Mouse (Mus musculus): Measurements from ENCODE around the gene Fam129a. TPM values are rescaled to one million over a fixed set of nuclear protein-coding genes. Genes with fewer than 3 reads are reported as not detected.

The Fam129a gene
- polyA plus RNA-seq, 1 experiment from 2014 or later = 11.1 TPM

GRCm38 (mm10) chr1:151616555-151617205, 45.7 kb downstream of the Fam129a start:
- H3K27ac ChIP-seq = no peak overlapping the region
- H3K4me1 ChIP-seq = no peaks in the 10 kb centered on the region; the same call in 1 of the 2 replicates
- no peaks in the 10 kb centered on the region for H3K27me3 ChIP-seq
- H3K4me3 ChIP-seq = no peak overlapping the region
- no peaks in the 10 kb centered on the region for H3K36me3 ChIP-seq
- no peak overlapping the region for H3K4me2 ChIP-seq (replicated peaks)
- WGBS = 87% methylated on average over 7 of the region's 7 CpGs
- ATAC-seq (ENCODE audit: low FRiP score, low read depth) = no peak
- H3K9me3 ChIP-seq = no peaks in the 10 kb centered on the region
- no peak overlapping the region for H3K9ac ChIP-seq

- Histone ChIP-seq H3K36me3 (no peaks in the 10 kb centered on the region), H3K27me3 (no peaks in the 10 kb centered on the region), H3K4me2 (replicated peaks) (no peak overlapping the region), H3K4me1 (no peaks in the 10 kb centered on the region; the same call in 1 of the 2 replicates), H3K4me3 (no peak overlapping the region), H3K9ac (no peak overlapping the region), H3K9me3 (no peaks in the 10 kb centered on the region), H3K27ac (no peak overlapping the region)
- ATAC-seq (ENCODE audit: low FRiP score, low read depth) = no peak
- WGBS = 71% methylated on average over 3 of the region's 3 CpGs
These were observed 47.3 kb downstream of the Fam129a start for GRCm38 (mm10) chr1:151618251-151618650.

- 63% methylated on average over 8 of the region's 8 CpGs for WGBS
- Histone ChIP-seq H3K4me1 (no peaks in the 10 kb centered on the region; the same call in 1 of the 2 replicates), H3K9me3 (no peaks in the 10 kb centered on the region)
These were observed 48.3 kb downstream of the Fam129a start for GRCm38 (mm10) chr1:151619281-151619711.

GRCm38 (mm10) chr1:151620730-151621129, 49.7 kb downstream of the Fam129a start:
- Histone ChIP-seq H3K4me1 (no peaks in the 10 kb centered on the region; the same call in 1 of the 2 replicates), H3K9me3 (no peaks in the 10 kb centered on the region), H3K27ac (no peak overlapping the region), H3K27me3 (no peaks in the 10 kb centered on the region), H3K4me3 (no peak overlapping the region), H3K36me3 (no peaks in the 10 kb centered on the region), H3K4me2 (replicated peaks) (no peak overlapping the region), H3K9ac (no peak overlapping the region)
- ATAC-seq (ENCODE audit: low FRiP score, low read depth) = no peak

More at GRCm38 (mm10) chr1:151619281-151619711, 48.3 kb downstream of the Fam129a start:
- Histone ChIP-seq H3K9ac (no peak overlapping the region), H3K27ac (no peak overlapping the region), H3K4me3 (no peak overlapping the region), H3K36me3 (no peaks in the 10 kb centered on the region), H3K4me2 (replicated peaks) (no peak overlapping the region), H3K27me3 (no peaks in the 10 kb centered on the region)
- no peak for ATAC-seq (ENCODE audit: low FRiP score, low read depth)

GRCm38 (mm10) chr1:151624442-151625226, 53.6 kb downstream of the Fam129a start:
- Histone ChIP-seq H3K27me3 (no peaks in the 10 kb centered on the region), H3K9me3 (no peaks in the 10 kb centered on the region), H3K36me3 (no peaks in the 10 kb centered on the region), H3K4me2 (replicated peaks) (no peak overlapping the region), H3K4me3 (no peak overlapping the region), H3K9ac (no peak overlapping the region), H3K4me1 (peaks cover 8% of the 10 kb centered on the region), H3K27ac (no peak overlapping the region)
- 86% methylated on average over 3 of the region's 3 CpGs for WGBS
- ATAC-seq (ENCODE audit: low FRiP score, low read depth) = no peak

GRCm38 (mm10) chr1:151625260-151625659, 54.3 kb downstream of the Fam129a start:
- no peak overlapping the region for H3K27ac ChIP-seq
- 80% methylated on average over 4 of the region's 4 CpGs for WGBS

DNA sequence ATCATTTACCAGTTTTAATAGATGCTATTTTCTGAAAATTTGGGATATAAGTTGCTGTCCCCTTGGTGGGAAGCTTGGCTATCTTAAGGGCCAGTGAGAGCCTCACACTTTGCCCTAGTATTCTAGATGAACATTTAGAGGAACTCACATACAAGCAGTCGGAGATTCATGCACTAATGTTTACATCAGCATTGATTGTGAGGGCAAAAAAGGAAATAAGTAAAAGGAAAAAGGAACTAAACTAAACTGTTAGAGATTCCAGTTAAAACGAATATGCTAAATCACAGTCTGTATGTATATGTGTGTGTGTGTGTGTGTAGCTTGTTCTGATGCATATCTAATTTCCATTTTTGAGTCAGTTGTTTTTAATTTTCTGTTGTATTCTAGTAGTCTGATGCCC, 54.7 kb downstream of the Fam129a start:
- H3K27me3 ChIP-seq = no peaks in the 10 kb centered on the region
- H3K9me3 ChIP-seq = no peaks in the 10 kb centered on the region
- ATAC-seq (ENCODE audit: low FRiP score, low read depth) = no peak
- no peak overlapping the region for H3K27ac ChIP-seq
- WGBS = 86% methylated on average over 2 of the region's 2 CpGs
- H3K4me1 ChIP-seq = peaks cover 11% of the 10 kb centered on the region
- H3K36me3 ChIP-seq = no peaks in the 10 kb centered on the region
- no peak overlapping the region for H3K4me2 ChIP-seq (replicated peaks)
- no peak overlapping the region for H3K9ac ChIP-seq
- H3K4me3 ChIP-seq = no peak overlapping the region

More at GRCm38 (mm10) chr1:151625260-151625659, 54.3 kb downstream of the Fam129a start:
- H3K27me3 ChIP-seq = no peaks in the 10 kb centered on the region
- no peak overlapping the region for H3K4me2 ChIP-seq (replicated peaks)
- H3K9ac ChIP-seq = no peak overlapping the region
- H3K4me3 ChIP-seq = no peak overlapping the region
- no peaks in the 10 kb centered on the region for H3K36me3 ChIP-seq
- no peaks in the 10 kb centered on the region for H3K9me3 ChIP-seq
- ATAC-seq (ENCODE audit: low FRiP score, low read depth) = no peak
- peaks cover 11% of the 10 kb centered on the region for H3K4me1 ChIP-seq

DNA sequence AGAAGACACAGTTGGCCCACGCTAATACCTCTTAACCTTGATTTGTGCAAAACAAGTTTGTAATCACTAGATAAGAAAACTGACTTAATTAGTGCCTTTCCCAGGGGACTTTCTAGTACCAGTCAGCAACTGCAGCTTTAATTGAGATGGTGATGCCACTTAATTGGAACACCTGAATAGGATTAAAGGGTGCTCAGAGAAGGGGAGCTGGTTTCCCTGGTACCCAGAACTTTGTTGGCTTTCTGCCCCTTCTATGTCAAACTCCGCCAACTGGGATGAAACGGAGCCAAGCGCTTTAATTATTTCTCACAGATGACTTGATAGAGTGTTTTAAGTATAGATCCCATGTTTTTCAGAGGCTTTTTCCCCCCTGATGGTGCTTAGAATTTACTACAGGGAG, 55.6 kb downstream of the Fam129a start:
- H3K4me2 ChIP-seq (replicated peaks) = no peak overlapping the region
- no peak overlapping the region for H3K27ac ChIP-seq
- peaks cover 11% of the 10 kb centered on the region for H3K4me1 ChIP-seq
- no peak overlapping the region for H3K4me3 ChIP-seq
- WGBS = 60% methylated on average over 4 of the region's 4 CpGs
- no peaks in the 10 kb centered on the region for H3K27me3 ChIP-seq
- H3K36me3 ChIP-seq = no peaks in the 10 kb centered on the region
- H3K9ac ChIP-seq = no peak overlapping the region
- no peak for ATAC-seq (ENCODE audit: low FRiP score, low read depth)
- H3K9me3 ChIP-seq = no peaks in the 10 kb centered on the region

GRCm38 (mm10) chr1:151627141-151627540, 56.2 kb downstream of the Fam129a start:
- Histone ChIP-seq H3K27ac (no peak overlapping the region), H3K9me3 (no peaks in the 10 kb centered on the region), H3K4me3 (no peak overlapping the region), H3K4me2 (replicated peaks) (no peak overlapping the region), H3K27me3 (no peaks in the 10 kb centered on the region), H3K36me3 (no peaks in the 10 kb centered on the region), H3K4me1 (peaks cover 14% of the 10 kb centered on the region), H3K9ac (no peak overlapping the region)
- 37% methylated on average over 3 of the region's 3 CpGs for WGBS
- ATAC-seq (ENCODE audit: low FRiP score, low read depth) = no peak

- no peak for ATAC-seq (ENCODE audit: low FRiP score, low read depth)
- no peaks in the 10 kb centered on the region for H3K36me3 ChIP-seq
- no peak overlapping the region for H3K27ac ChIP-seq
- H3K27me3 ChIP-seq = no peaks in the 10 kb centered on the region
- no peak overlapping the region for H3K9ac ChIP-seq
- 25% methylated on average over 7 of the region's 7 CpGs for WGBS
- H3K9me3 ChIP-seq = no peaks in the 10 kb centered on the region
- no peak overlapping the region for H3K4me3 ChIP-seq
- no peak overlapping the region for H3K4me2 ChIP-seq (replicated peaks)
- peaks cover 14% of the 10 kb centered on the region for H3K4me1 ChIP-seq
These were observed 58.7 kb downstream of the Fam129a start for GRCm38 (mm10) chr1:151629591-151630250.

GRCm38 (mm10) chr1:151630251-151630628, 59.3 kb downstream of the Fam129a start:
- WGBS = 71% methylated on average over 2 of the region's 2 CpGs
- H3K4me2 ChIP-seq (replicated peaks) = no peak overlapping the region
- no peak overlapping the region for H3K27ac ChIP-seq
- H3K4me3 ChIP-seq = no peak overlapping the region
- no peaks in the 10 kb centered on the region for H3K36me3 ChIP-seq
- peaks cover 14% of the 10 kb centered on the region for H3K4me1 ChIP-seq
- H3K9ac ChIP-seq = no peak overlapping the region
- ATAC-seq (ENCODE audit: low FRiP score, low read depth) = no peak
- H3K27me3 ChIP-seq = no peaks in the 10 kb centered on the region
- no peaks in the 10 kb centered on the region for H3K9me3 ChIP-seq

DNA sequence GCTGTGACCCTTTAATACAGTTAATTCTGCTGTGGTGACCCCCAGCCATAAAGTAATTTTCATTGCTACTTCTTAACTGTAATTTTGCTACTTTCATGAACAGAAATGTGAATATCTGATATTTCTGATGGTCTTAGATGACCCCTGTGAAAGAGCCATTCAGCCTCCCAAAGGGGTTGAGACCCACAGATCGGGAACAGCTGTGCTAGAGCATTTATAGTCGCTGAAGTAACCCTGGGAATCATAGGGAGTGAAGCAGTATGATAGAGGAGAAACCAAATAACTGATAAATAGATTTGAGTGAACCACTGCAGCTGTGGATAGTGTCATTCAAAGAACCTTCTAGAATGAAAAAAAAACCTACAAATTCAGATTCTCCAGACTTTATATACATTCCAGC, 60.1 kb downstream of the Fam129a start:
- ATAC-seq (ENCODE audit: low FRiP score, low read depth) = no peak
- no peak overlapping the region for H3K9ac ChIP-seq
- H3K27me3 ChIP-seq = no peaks in the 10 kb centered on the region
- no peak overlapping the region for H3K27ac ChIP-seq
- no peaks in the 10 kb centered on the region for H3K9me3 ChIP-seq
- WGBS = 26% methylated on average over 2 of the region's 2 CpGs
- no peaks in the 10 kb centered on the region for H3K36me3 ChIP-seq
- H3K4me2 ChIP-seq (replicated peaks) = no peak overlapping the region
- peaks cover 14% of the 10 kb centered on the region for H3K4me1 ChIP-seq
- H3K4me3 ChIP-seq = no peak overlapping the region

Data from limb, embryonic 13.5 days (tissue).